ENCODE assay signal across 8 mouse cellular contexts in the genomic region with DNA sequence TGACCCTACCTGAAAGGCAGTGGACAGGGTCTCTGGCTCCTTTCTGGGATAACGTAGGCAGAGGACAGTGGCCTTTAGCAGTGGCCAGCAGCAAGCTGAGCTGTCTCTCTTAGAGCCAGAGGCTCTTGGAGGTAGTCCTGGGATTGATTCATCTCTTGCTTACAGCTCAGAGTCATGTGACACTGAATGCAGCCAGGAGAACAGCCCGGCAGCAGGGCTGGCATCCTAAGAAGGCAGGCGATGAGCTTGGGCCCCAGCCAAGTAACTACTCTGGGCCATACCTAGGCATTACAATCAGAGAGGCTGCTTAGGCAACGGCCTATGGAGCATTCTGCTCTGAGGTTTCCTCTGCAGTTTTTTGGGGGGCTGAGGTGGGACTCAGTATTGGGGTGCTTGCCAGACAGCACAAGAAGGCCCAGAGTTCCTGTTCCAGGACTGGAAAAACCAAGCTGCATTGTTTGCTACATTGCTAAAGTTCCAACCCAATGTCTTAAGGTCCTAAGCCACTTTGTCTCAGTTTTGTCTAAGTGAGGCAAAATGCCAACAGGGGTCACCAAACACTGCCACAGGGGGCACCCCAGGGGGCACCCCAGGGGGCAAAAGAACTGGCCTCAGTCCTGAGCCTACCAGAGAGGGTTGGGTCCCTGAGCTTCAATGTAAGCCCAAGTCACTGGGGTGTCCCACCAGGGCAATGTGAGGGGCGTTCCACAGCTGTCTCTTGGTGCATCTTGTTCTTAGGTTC. TPM values are rescaled to one million over a fixed set of nuclear protein-coding genes. Genes with fewer than 3 reads are reported as not detected.
DNase-seq lines count a peak whose midpoint lies in the region; ATAC-seq lines count a peak whose summit lies in the region.

No protein-coding gene starts in this region.

- WGBS in embryonic facial prominence, embryonic 14.5 days: 63% methylated on average over 5 of the region's 5 CpGs
- WGBS in embryonic facial prominence, embryonic 10.5 days: 79% methylated on average over 5 of the region's 5 CpGs
- WGBS in intestine, embryonic 15.5 days: 63% methylated on average over 5 of the region's 5 CpGs

- ATAC-seq in embryonic facial prominence, embryonic 14.5 days (ENCODE audit: low read depth): no peak
- no peak for ATAC-seq in intestine, embryonic 15.5 days

- peaks cover 13% of the 10 kb centered on the region for H3K4me1 ChIP-seq in embryonic facial prominence, embryonic 14.5 days (ENCODE audit: control insufficient read depth, insufficient read depth, low read length)
- peaks cover 40% of the 10 kb centered on the region for H3K4me1 ChIP-seq in embryonic facial prominence, embryonic 10.5 days
- peaks cover 21% of the 10 kb centered on the region for H3K4me1 ChIP-seq in intestine, embryonic 15.5 days (replicated peaks)

- no peak overlapping the region for H3K9ac ChIP-seq in embryonic facial prominence, embryonic 14.5 days (ENCODE audit: low read depth, low read length)
- no peak overlapping the region for H3K9ac ChIP-seq in intestine, embryonic 15.5 days

- DNase-seq in embryonic facial prominence, embryonic 14.5 days (ENCODE audit: low spot score): peak; percentile 19
- DNase-seq in embryonic facial prominence, embryonic 10.5 days (ENCODE audit: low spot score): no peak
- DNase-seq in thymus, postnatal 4 days: peak; percentile 8
- no peak for DNase-seq in thymus, postnatal 0 days (ENCODE audit: low spot score)
- peak; percentile 70 to 86 for DNase-seq in layer of hippocampus, adult 8-10 months (ENCODE audit: low spot score in 2 of 2)
- DNase-seq in ovary, postnatal 10 days (ENCODE audit: low spot score): no peak
- DNase-seq in frontal cortex, postnatal 25 days (ENCODE audit: low spot score in 2 of 2): no peak

- H3K4me3 ChIP-seq in embryonic facial prominence, embryonic 14.5 days (ENCODE audit: low read depth, low read length): no peak overlapping the region
- no peak overlapping the region for H3K4me3 ChIP-seq in embryonic facial prominence, embryonic 10.5 days
- no peak overlapping the region for H3K4me3 ChIP-seq in intestine, embryonic 15.5 days (replicated peaks)

- no peaks in the 10 kb centered on the region for H3K9me3 ChIP-seq in embryonic facial prominence, embryonic 14.5 days (ENCODE audit: control insufficient read depth, low read length)
- no peaks in the 10 kb centered on the region for H3K9me3 ChIP-seq in embryonic facial prominence, embryonic 10.5 days
- H3K9me3 ChIP-seq in intestine, embryonic 15.5 days: no peaks in the 10 kb centered on the region

- no peak overlapping the region for H3K4me2 ChIP-seq in embryonic facial prominence, embryonic 14.5 days (ENCODE audit: low read depth, low read length)
- no peak overlapping the region for H3K4me2 ChIP-seq in intestine, embryonic 15.5 days (replicated peaks)

- H3K36me3 ChIP-seq in embryonic facial prominence, embryonic 14.5 days (ENCODE audit: control insufficient read depth, insufficient read depth, low read length): no peaks in the 10 kb centered on the region
- H3K36me3 ChIP-seq in embryonic facial prominence, embryonic 10.5 days (replicated peaks): no peaks in the 10 kb centered on the region
- H3K36me3 ChIP-seq in intestine, embryonic 15.5 days: no peaks in the 10 kb centered on the region

- no peaks in the 10 kb centered on the region; the same call in 1 of the 2 replicates for H3K27me3 ChIP-seq in embryonic facial prominence, embryonic 14.5 days (replicated peaks; ENCODE audit: control insufficient read depth, insufficient read depth, low read length)
- peaks cover 76% of the 10 kb centered on the region for H3K27me3 ChIP-seq in embryonic facial prominence, embryonic 10.5 days (replicated peaks; ENCODE audit: low read depth, poor library complexity, severe bottlenecking)
- peaks cover 4% of the 10 kb centered on the region; the same call in 1 of the 2 replicates for H3K27me3 ChIP-seq in intestine, embryonic 15.5 days (replicated peaks)

- no peak overlapping the region for H3K27ac ChIP-seq in embryonic facial prominence, embryonic 14.5 days (replicated peaks; ENCODE audit: low read depth, low read length)
- no peak overlapping the region for H3K27ac ChIP-seq in embryonic facial prominence, embryonic 10.5 days (replicated peaks)
- H3K27ac ChIP-seq in intestine, embryonic 15.5 days: no peak overlapping the region

RNA-seq across cellular contexts. Expression of gene Trhr2, which starts 12.6 kb away (rescaled TPM):
- 0.16 TPM in 1 of 2 replicates, not detected in the other for polyA plus RNA-seq in embryonic facial prominence, embryonic 14.5 days (2014; fragmentation: Nextera tagmentation; extraction: Ambion mirVana)
- polyA plus RNA-seq in embryonic facial prominence, embryonic 10.5 days (2016; fragmentation: Nextera tagmentation; extraction: Ambion mirVana): not detected in 2 replicates
- polyA plus RNA-seq in thymus, postnatal 0 days (2015; fragmentation: Nextera tagmentation; extraction: Ambion mirVana): not detected in 2 replicates
- 1 to 10 TPM in 3 of 4 experiments, under 1 TPM in 1; 0.31 to 1.8 (median 1.4) TPM for total RNA-seq in layer of hippocampus, adult 8-10 months (2022)
- not detected in 2 replicates for polyA plus RNA-seq in intestine, embryonic 15.5 days (2015; fragmentation: Nextera tagmentation; extraction: Ambion mirVana)

RNA-seq across cellular contexts. Expression of gene Zc3h18, which starts 28.4 kb away (rescaled TPM):
- polyA plus RNA-seq in embryonic facial prominence, embryonic 14.5 days (2014; fragmentation: Nextera tagmentation; extraction: Ambion mirVana): 30.9 and 31.6 TPM in 2 replicates
- polyA plus RNA-seq in embryonic facial prominence, embryonic 10.5 days (2016; fragmentation: Nextera tagmentation; extraction: Ambion mirVana): 81.8 and 82.5 TPM in 2 replicates
- 41.0 and 41.7 TPM in 2 replicates for polyA plus RNA-seq in thymus, postnatal 0 days (2015; fragmentation: Nextera tagmentation; extraction: Ambion mirVana)
- total RNA-seq in layer of hippocampus, adult 8-10 months (2022): 10 to 100 TPM; 39.6 to 42.7 (median 40.9) TPM
- polyA plus RNA-seq in intestine, embryonic 15.5 days (2015; fragmentation: Nextera tagmentation; extraction: Ambion mirVana): 53.9 and 54.0 TPM in 2 replicates

Comparison
In these comparisons a context has a peak if more than half of its experiments do, and no peak if none do; other contexts are left out.
1. DNase-seq: peak in embryonic facial prominence, embryonic 14.5 days (single experiment), thymus, postnatal 4 days (single experiment) and layer of hippocampus, adult 8-10 months (2 of 2); none in embryonic facial prominence, embryonic 10.5 days (single experiment), thymus, postnatal 0 days (single experiment), ovary, postnatal 10 days (single experiment) and frontal cortex, postnatal 25 days (0 of 2).